Mouse (Mus musculus): ENCODE data around the gene Scaf1.

DNA sequence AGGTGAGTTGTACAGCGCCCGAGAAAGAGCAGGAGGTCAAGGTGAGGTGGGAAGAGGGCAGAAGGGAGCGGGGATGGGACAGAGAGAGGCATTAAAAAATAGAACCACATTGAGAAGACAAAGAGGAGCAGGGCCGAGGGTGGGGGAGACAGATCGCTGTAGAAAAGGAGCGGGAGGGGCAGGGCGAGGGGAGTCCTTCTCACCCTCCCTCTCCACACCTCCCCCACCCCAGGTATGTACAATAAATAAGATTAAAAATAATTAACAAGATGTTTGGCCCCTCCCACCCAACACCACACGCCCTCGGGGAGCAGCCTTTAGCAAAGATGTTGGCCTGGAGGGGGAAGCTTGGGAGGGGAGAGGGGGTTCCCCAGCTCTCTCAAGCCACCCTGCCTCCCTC lies 11.6 kb upstream of the Scaf1 start:
- TF ChIP-seq CTCF (IDR thresholded peaks at IDR 0.05; ENCODE audit: low read depth, low read length) (no peak), POLR2A (IDR thresholded peaks at IDR 0.05; ENCODE audit: borderline replicate concordance, low read depth, low read length) (no peak)
